Mouse (Mus musculus) heart, postnatal 14 days (tissue): ENCODE measurements around the gene Grin2d. TPM values are rescaled to one million over a fixed set of nuclear protein-coding genes. Genes with fewer than 3 reads are reported as not detected.
"Not testable (repeated sequence)": the region's sequence is repeated elsewhere in the genome, so short reads cannot be mapped to it uniquely, and the experiment has no call there.

Experiments used
- DNase-seq, 2 experiments: peaks; one replicate each; pipeline ENCODE4 v3.0.0; 2021 to 2022
- intact Hi-C: fragments of 180-260 bp; cut with DNase I; formaldehyde crosslinking; loops from one replicate; pipeline ENCODE4 v1.15.1; 2025
- long read RNA-seq, 2 experiments: library from polyadenylated mRNA; stranded (forward); transcript quantifications; one replicate each; pipeline ENCODE4 v2.0.0; 2021
- total RNA-seq, 2 experiments: library from RNA; stranded (reverse); gene quantifications; 2 replicates each; pipeline ENCODE4 v1.2.3; 2021

The Grin2d gene
- under 1 TPM; 0.34 to 0.41 TPM for total RNA-seq
- long read RNA-seq, experiment 1, partial matches to known transcripts, result 0 of 1 reads
- long read RNA-seq, experiment 1, other reads (novel, unspliced or antisense), result 1 of 1 reads
- long read RNA-seq, experiment 2, partial matches to known transcripts, result 0 of 2 reads
- long read RNA-seq, experiment 2, other reads (novel, unspliced or antisense), result 2 of 2 reads

DNA sequence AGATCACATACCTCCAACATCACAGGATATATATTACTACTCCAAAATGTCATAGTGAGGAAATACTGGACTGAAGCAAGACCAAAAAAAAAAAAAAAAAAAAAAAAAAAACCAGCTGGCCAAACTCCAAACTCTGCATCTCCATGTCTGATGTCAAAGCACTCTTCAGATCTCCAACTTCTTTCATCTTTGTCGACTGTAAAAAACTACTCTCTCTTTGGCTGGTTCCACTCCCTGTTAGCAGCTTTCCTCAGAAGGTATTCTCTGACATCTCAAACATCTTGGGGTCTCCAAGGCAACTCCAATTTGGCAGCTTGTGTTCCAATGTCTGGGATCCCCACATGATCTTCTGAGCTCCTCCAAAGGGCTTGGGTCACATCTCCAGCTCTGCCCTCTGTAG, at the start of gene Grin2d:
Gene Grin2d (minus strand): TSS at position 101 of the 400 bp plus-strand sequence.
- intact Hi-C loops, DNase-seq: not testable (repeated sequence)

DNA sequence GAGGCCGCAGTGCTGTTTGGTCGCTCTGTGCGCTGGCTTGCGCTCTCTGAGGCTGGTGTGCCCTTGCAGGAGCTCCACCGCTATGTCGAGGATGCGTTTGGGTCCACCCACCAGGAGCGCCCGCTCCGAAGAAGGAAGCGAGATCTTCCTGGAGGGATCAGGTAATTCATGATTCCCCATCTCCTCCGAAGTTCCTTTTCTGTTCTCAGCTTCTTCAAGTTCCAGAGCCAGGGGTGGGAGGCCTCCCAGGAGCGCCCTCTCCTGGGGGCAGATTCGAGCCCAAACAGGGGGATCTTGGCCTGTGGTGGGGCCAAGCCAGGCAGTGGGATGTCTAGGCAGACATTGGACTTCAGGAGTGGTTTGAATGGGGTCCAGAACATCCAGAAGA, 46.2 kb upstream of the Grin2d start:
- intact Hi-C loops, result loop anchor here (2.0 to 5.0 kb wide), 2 partner anchors 52 to 112 kb away; partner anchors contain the start of genes Cyth2 and Kdelr1
- DNase-seq, result peak; percentile 31 to 47

DNA sequence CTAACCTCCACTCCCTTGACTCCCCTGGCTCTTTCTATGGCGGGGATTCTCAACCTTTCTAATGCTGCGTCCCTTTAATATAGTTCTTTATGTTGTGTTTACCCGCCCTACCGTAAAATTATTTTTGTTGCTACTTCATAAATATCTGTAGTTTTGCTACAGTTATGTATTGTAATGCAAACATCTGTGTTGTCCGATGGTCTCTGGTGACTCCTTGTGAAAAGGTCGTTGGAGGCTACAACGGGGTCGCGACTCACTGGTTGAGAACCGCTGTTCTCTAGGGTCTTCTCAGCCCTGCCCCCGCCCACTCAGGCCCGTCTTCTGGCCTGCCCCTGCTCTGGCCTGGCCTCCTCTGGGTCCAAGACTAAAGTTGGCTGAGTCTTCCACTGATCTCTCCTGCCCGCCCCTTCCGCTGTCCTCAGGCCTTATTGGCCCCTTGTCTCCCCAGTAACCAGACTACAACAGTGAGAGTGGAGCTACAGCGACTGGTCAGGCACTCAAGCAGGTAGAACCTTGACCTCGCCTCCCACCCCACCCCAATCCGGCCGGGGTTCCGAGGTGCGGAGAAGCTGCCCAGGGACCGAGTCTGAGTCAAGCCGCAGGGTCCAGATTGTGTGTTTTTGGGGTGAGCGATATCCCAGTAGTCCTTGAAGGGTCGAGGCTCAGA, 45.7 kb upstream of the Grin2d start, which contains the start of gene Ccdc114:
Gene Ccdc114 (plus strand): TSS at position 311 of the 667 bp plus-strand sequence.
- peak; percentile 81 to 84 for DNase-seq
- intact Hi-C loops, result loop anchor here (2.0 to 5.0 kb wide), 2 partner anchors 51 to 112 kb away; partner anchors contain the start of genes Cyth2 and Kdelr1

DNA sequence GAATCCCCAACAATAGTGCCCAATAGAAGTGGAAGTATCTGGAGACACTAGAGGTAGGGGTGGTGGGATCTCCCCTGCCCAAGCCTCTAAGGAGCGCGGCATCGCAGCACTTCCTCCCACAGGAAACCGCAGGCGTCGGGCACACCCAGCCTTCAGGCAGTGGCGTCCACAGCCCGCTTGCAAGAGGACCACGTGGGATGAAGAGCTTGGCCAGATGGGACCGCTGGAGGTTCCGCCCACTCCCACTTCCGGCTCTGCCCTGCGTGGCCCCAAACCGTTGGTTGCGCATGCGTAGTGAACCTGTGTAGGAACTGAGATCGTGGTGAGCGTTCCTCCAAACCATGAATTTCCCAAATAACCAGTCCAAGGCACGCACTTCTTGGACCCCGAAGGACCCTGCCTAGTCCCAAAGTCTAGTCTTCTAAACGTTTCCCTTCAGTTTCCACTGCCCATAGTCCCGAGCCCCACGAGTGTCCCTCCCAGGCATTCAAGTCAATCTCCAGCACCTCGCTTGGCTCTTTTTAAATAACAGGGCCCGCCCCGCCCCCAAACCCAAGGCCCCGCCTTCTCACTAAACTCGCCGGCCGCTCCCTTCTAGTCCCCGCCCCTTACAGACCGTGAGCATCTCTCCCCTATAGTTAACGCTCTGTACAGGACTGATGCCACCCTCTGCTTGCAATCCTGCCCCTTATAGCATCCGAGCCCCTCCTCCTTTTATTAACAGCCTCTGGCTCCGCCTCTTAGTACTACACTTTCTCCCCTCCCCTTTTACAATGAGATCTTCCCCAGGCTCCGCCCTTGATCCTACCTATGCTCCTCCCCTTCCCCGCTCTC, 45.0 kb upstream of the Grin2d start:
- intact Hi-C loops, result loop anchor here (5.0 kb wide), 1 partner anchor 111 kb away; the partner anchor contains the start of gene Cyth2
- DNase-seq, result peak; percentile 94 to 95

DNA sequence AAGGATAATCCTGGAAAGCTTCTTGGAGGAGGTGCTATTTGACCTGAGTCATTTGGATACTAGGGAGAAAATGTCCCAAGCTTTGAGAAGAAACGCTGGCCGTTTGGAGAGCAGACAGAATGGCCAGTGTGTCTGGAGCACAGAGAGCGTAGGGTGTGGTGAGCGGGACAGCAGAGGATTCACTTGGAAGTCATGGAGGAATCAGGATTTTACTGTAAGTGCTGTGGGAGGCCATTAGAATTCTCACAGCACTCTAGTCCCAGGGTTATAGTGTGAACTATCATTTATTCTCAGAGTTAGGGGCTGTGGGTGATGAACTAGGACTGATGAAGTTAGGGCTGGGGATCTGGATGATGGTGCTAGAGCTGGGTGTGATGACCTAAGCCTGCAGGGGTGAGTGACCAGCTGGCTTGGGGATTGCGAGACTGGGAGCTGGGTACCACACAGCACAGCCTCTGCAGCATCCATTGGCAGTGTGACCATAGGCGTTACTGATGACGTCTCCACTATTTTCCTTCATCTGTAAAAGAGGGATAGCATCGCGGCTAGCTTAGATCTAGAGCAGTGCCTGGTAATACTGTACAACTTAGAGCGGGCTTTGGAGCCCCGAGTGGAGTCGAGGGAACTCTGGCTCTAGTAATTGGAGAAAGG, 43.9 kb upstream of the Grin2d start:
- DNase-seq, result no peak
- intact Hi-C loops, result loop anchor here (2.0 to 5.0 kb wide), 2 partner anchors 25 to 110 kb away; partner anchors contain the start of genes Cyth2, Syngr4 and Tmem143

DNA sequence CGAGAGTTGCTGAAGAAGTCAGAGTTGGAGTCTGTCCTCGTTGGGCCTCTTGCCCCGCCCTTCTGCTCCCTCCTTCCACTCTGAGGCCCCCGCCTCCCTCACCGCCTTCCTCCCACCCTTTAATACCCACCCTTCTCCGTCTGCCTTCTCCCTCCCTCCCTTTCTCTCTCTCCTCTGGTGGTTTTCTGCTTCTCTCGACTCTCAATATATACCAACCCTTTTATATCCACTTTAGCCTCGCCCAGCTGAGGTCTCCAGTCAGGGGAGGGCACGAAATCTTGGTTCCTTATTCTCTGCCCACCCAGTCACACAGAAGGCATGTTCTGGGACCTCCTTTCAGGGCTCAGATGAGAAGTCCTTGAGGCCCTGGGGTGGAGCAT, 43.1 kb upstream of the Grin2d start, which contains the start of gene Emp3:
Gene Emp3 (minus strand): TSS at position 163 of the 380 bp plus-strand sequence.
- intact Hi-C loops, result loop anchor here (2.0 to 5.0 kb wide), 2 partner anchors 24 to 109 kb away; partner anchors contain the start of genes Cyth2, Syngr4 and Tmem143
- peak; percentile 63 to 68 for DNase-seq

DNA sequence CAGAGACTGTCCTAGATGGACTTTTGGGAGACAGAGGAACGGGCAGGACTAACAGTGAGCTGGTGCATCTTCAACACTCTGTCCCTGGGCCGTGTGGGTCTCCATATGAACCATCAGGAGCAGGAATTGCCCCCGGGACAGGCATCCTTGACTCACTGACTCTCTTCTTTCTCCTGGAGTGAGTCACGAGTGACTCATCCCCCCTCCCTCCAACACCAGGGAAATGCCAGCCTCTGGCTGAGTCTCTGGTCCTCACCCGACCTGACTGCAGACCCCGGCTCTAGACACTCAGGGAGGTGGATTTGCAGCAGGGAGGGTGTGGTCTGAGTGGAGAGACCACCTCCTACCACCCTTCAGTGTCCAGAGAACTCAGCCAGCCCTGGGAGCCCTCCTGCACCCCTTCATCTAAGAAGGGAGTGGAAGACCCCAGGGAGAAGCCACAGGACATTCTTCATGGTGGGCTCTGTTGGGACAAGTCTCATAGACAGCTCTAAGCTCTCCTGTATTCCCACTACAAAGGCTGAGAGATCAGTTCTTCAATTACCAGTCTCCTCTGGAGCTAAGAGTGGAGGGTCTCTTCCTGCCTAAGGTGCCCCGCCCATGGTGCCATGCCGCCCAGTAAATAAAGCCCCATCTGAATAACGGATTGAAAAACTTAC, 42.5 kb upstream of the Grin2d start:
- DNase-seq, result peak; percentile 24 to 39
- intact Hi-C loops, result loop anchor here (2.0 to 5.0 kb wide), 2 partner anchors 24 to 108 kb away; partner anchors contain the start of genes Cyth2, Syngr4 and Tmem143

DNA sequence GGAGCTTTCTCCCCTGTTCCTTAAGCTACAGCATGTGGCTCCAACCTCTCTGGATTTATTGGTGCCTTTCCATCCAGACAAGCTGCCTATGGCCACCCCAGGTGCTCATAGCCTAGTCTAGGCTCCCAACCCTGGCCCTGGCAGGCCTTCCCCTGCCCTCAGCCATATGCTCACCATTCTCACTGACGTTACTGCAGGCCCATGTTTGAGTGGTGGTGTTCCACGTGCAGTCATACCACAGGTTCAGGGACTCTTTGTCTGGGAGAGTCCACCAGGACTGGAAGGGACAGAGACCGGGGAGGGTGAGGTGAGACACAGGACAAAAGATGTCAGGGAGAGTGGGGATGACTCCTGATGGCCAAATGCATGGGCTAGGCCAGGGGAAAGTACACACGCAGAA, 41.6 kb upstream of the Grin2d start:
- no peak for DNase-seq
- intact Hi-C loops, result loop anchor here (2.0 to 5.0 kb wide), 2 partner anchors 23 to 107 kb away; partner anchors contain the start of genes Cyth2, Syngr4 and Tmem143

DNA sequence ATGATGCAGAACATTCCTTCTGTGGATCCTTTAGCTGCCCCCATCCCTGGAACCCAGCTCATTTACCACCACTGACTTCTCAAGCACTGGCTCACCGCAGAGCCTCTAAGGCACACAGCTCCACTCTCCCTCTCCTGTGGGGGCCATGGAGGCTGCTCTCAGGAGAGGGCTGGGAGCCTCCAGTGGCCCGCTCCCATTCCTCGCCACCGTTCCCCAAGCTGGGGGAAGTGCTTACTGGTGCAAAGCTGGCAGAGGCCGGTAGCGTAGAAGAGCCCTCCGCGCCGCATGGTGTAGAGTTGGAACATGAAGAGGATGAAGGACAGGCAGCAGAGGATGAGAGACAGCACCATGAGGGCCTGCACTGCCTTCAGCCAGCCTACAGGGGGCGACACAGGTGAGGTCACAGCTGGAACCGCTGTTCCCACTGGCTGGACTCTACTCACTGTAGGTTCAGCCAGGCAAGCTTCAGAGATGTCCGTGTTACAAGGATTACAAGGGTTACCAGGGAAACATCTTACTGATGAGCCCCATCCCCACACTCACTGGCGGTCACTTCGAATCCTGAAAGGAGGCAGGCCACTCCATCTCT, 41.0 kb upstream of the Grin2d start:
- peak in 1 of 2 experiments; percentile 39 for DNase-seq

DNA sequence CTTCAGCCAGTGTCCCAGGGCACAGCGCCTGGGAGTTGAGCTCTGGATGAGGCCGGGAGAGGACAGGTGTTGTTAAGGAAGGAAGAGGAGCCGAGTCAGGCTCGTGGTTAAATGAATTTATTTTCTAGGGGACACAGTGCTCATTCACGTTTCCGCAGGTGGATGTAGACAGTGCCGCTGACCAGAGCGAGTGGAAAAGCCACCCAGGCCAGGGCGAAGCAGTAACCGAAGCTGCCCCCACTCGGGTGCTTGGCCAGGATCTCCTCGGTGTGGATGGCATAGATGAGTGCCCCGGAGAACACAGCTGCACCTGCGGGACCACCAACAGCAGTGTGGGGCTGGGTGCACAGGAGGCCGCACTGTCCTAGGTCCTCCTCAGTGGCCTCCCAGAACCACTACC, 39.7 kb upstream of the Grin2d start:
- intact Hi-C loops, result no loop called here
- DNase-seq, result no peak

More for the DNA sequence above, 41.0 kb upstream of the Grin2d start:
- intact Hi-C loops, result no loop called here

DNA sequence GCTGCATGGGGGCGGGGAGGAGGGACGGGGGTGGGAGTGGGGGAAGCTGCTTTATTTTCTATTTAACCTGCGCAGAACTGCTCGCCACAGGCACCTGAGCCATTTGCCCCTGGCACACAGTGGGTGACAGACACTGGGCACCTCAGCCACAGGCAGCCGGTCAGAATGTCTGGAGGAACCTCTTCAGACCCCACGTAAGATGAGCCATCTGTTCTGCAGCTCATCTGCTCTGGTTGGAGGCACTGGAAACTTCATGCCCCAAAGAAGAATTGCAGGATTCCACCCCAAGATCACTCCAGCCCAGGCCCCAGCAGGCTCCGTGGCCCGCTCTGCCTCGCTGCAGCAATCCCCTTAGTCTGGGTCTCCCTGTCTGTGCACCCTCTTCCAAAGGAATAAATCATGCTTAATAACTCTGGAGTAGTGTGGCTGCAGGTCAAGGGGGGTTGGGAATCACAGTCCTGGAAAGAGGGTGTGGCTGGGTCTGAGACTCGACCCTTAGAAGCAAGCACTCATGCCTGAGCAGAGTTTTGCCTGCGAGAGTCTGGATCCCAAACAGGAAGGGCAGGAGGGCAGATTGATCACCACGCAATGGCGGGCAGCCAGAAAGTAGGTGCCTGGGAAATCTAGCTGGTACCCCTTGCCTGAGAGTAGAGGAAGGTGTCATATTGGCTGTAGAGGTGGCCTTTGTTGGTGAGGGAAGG, 39.0 kb upstream of the Grin2d start:
- peak in 1 of 2 experiments; percentile 20 for DNase-seq
- intact Hi-C loops, result no loop called here

DNA sequence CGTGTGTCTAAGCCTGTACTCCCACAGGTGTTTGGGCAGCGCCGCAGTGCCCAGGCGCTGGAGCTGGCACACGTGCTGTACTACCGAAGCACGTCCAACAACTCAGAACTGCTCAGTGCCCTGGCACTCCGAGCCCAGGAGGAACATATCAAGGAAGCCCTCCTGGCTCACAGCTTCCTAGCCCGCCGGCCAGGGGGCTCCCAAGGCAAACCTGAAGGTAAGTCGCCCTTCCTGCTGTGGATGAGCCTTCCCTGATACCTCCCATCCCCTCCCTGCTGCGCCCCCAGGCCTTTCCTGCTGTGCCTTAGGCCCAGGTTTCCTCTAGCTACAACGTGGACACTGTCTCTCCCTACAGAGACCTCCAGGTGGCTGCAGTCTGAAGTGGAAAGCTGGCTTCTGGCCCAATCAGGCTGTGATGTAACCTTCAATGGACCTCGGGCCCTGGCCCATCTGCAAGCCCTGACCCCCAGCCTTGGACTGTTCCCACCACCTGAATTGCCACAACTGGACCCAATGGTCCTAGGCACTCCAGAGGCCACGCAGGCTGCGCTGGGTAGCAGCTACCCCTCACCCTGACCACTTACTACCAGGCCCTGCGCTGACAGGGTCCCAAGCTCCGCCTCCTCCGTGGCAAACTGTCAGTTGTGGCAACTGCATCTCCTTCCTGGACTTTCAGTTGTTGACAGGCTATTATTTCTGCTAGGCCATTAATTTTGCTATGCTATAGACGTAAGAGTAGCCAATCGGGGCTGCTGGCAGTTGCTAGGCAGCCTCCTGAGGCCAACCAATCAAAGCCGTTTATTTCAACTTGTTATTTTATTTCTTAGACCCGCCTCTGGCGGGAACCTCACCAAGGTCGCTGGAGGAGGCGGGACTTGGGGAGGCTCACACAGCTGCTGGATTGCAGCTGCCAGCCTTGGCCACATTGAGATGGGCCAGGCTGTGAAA, 38.2 kb upstream of the Grin2d start:
- peak; percentile 78 to 82 for DNase-seq

DNA sequence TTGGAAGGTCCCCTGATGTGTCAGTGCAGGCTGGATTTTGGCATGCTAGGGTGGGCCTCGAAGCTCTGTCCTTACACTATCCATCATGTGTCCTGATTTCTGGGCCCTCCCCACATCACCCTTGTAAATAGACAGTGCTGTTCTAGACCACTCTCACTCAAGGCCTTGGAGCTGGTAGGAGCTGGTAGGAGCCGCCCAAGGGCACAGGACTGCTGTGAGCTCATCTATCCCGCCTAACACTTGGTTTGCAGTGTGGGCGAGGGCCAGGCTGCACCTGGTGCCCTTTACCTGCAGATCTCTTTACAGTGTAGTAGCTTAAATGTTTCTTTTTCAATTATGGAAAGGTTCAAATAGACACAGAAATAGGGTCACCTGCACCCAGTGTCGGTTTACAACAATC, 36.8 kb upstream of the Grin2d start:
- DNase-seq, result no peak
- intact Hi-C loops, result no loop called here

More for the DNA sequence above, 38.2 kb upstream of the Grin2d start:
- intact Hi-C loops, result no loop called here

DNA sequence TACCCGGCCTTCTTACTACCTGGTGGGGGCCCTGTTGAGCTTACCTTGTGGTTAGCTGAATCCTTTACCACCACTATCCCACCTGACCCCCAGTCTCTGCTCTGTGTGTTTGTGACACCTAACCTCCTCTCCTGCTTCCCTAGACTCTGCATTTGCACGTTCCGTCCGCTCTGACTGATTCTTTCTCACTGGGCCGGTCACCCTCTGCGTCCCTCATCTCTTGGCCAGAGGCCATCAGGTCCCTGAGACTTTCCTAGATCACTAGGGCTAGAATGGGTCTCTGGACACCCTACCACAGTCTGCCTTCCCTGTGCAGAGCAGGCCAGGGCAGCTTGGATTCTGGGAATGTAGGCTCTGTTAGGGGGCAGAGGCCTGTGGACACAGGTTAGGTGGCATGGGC, 35.9 kb upstream of the Grin2d start:
- no peak for DNase-seq
- intact Hi-C loops, result no loop called here

DNA sequence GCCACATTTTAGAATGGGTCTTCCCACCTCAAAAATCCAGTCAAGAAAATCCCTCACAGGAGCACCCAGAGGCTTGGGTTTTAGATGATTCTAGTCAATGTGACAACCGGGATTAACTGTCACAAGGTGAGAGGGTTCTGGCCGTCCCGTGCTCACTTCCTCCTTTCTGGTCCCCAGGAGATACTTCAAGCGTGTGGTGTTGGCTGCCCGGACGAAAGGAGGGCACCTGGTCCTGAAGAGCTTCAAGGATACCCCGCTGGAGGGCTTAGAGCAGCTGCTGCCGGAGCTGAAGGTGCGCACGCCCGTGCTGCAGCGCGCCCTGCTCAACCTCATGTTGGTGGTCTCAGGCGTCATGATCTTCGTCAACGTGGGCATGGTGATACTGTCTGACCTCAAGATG, 31.0 kb upstream of the Grin2d start:
- intact Hi-C loops, result no loop called here
- no peak for DNase-seq

DNA sequence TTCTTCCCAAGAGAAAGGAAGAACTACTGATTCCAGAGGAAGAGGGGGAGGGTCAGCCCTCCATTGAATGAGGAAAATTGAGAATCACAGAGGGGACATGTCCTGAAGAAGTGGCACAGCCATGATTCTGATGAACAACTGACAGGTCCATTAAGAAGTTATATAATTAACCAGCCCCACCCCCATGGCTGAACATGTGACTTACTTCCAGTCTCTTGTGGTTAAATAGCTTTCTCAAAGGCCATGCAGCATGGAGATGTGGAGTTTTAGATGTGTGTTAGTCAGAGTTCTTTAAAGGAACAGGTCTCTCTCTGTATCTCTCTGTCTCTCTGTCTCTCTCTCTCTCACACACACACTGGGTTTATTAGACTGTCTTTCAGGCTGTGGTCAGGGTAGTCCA, 30.2 kb upstream of the Grin2d start:
- intact Hi-C loops, result no loop called here
- DNase-seq, result no peak

DNA sequence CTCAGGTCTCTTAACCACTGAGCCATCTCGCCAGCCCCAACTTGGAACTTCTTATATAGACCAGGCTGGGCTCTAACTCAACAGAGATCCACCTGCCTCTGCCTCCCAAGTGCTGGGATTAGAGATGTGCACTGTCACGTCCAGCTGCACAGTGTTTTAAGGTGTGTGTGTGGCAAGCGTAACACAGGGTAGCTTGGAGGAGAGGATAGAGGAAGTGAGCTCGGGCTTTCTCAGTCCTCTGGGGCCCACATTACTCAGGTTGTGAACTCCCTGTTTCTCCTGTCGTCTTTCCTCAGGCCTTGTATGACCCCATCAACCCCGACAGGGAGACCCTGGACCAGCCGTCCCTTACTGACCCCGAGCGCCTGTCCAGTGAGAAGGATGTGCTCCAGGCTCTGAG, 28.4 kb upstream of the Grin2d start:
- intact Hi-C loops, result no loop called here

More for the DNA sequence above, 28.4 kb upstream of the Grin2d start:
- DNase-seq, result no peak
